Mouse (Mus musculus) midbrain, embryonic 16.5 days (tissue): ENCODE results near the gene Rcbtb2. TPM values are rescaled to one million over a fixed set of nuclear protein-coding genes. Genes with fewer than 3 reads are reported as not detected.

ENCODE experiments used
- ATAC-seq: fragments of 200-750 bp; cut with Nextera tagmentation; 2 replicates; pipeline ENCODE4 v1.8.0; 2017; ENCODE audit warnings: moderate TSS enrichment
- H3K27ac ChIP-seq: fragments of 300-500 bp; sonication (generic); 2 replicates; pipeline ENCODE4 v1.5.1; 2014; ENCODE audit warnings: mild to moderate bottlenecking, low read length, mixed read lengths
- H3K27me3 ChIP-seq: fragments of 300-500 bp; sonication (generic); 2 replicates; pipeline ENCODE4 v1.6.1; 2014; ENCODE audit warnings: low read depth, low read length, mixed read lengths; ENCODE audit not compliant: control insufficient read depth, insufficient read depth
- H3K36me3 ChIP-seq: fragments of 300-500 bp; sonication (generic); 2 replicates; pipeline ENCODE4 v1.6.1; 2014; ENCODE audit warnings: mild to moderate bottlenecking, low read length, moderate library complexity, mixed read lengths; ENCODE audit not compliant: control insufficient read depth, insufficient read depth
- H3K4me1 ChIP-seq: fragments of 300-500 bp; sonication (generic); 2 replicates; pipeline ENCODE4 v1.6.1; 2014; ENCODE audit warnings: mild to moderate bottlenecking, low read length, mixed read lengths; ENCODE audit not compliant: control insufficient read depth, insufficient read depth
- H3K4me2 ChIP-seq: fragments of 300-500 bp; sonication (generic); 2 replicates; pipeline ENCODE4 v1.6.1; 2014; ENCODE audit warnings: mild to moderate bottlenecking, low read length, mixed read lengths
- H3K4me3 ChIP-seq: fragments of 300-500 bp; sonication (generic); 2 replicates; pipeline ENCODE4 v1.5.1; 2014; ENCODE audit warnings: low read depth, mild to moderate bottlenecking, low read length, moderate library complexity, mixed read lengths
- H3K9ac ChIP-seq: fragments of 300-500 bp; sonication (generic); 2 replicates; pipeline ENCODE4 v1.6.1; 2014; ENCODE audit warnings: low read depth, low read length, mixed read lengths
- H3K9me3 ChIP-seq: fragments of 300-500 bp; sonication (generic); replicated peaks from 2 replicates; pipeline ENCODE4 v1.6.1; 2014; ENCODE audit warnings: mild to moderate bottlenecking, low read length, mixed read lengths; ENCODE audit not compliant: control insufficient read depth, poor library complexity, severe bottlenecking
- WGBS: fragments of 180-500 bp; shearing (Covaris S2); extraction: QIAGEN DNeasy Blood & Tissue Kit; methylation state at CpG from one replicate; pipeline ENCODE4 v1.1.7; 2014; 5-methylcytosine and 5-hydroxymethylcytosine counted together
- polyA plus RNA-seq: library from polyadenylated mRNA; unstranded; fragments of >200 nt; fragmentation: Nextera tagmentation; extraction: Ambion mirVana; gene quantifications from 2 replicates; pipeline ENCODE4 v1.2.1, GENCODE M21; 2015

Rcbtb2 gene
- polyA plus RNA-seq, 1 experiment from 2014 or later, result 53.0 TPM

GRCm38 (mm10) chr14:73231286-73231982 lies 108.6 kb downstream of the Rcbtb2 start:
- Histone ChIP-seq H3K27ac (no peak overlapping the region), H3K9me3 (no peaks in the 10 kb centered on the region), H3K4me1 (peaks cover 7% of the 10 kb centered on the region), H3K9ac (no peak overlapping the region), H3K36me3 (no peaks in the 10 kb centered on the region), H3K4me2 (no peak overlapping the region), H3K27me3 (no peaks in the 10 kb centered on the region), H3K4me3 (no peak overlapping the region)
- 26% methylated on average over 5 of the region's 5 CpGs for WGBS
- ATAC-seq, result no peak

DNA sequence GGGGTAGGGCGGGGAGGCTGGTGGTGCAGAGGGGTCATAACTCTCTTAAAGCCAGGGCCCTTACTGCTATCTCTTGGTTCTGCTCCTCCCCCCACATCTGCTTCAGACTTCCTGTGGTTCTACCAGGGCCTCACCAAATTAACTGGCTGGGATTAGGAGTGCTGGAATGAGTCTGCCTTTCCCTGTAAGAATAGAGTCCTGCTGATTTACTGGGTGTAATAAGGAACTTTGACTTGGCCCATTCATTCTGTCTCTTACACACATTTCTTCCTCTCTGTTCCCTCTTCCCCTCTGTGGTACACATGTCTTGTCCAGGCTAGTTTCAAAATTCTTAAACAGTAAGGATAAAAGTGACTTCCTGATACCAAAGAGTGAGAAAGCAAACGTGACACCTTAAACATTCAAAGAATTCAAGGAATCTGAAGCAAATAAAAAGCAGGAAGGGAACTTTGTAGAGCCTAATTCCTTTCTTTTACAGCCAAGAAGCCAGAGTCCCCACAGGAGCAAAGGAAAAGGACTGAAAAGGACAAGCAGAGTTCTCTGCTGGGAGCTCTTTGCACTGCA lies 111.7 kb downstream of the Rcbtb2 start:
- Histone ChIP-seq H3K4me2 (no peak overlapping the region), H3K27ac (peak overlapping the region; percentile 33; the same call in 1 of the 2 replicates), H3K9me3 (no peaks in the 10 kb centered on the region), H3K36me3 (no peaks in the 10 kb centered on the region), H3K4me3 (no peak overlapping the region), H3K4me1 (peaks cover 19% of the 10 kb centered on the region), H3K27me3 (no peaks in the 10 kb centered on the region), H3K9ac (no peak overlapping the region)
- no peak for ATAC-seq
- WGBS, result 17% methylated on average over 2 of the region's 2 CpGs

GRCm38 (mm10) chr14:73237848-73238321 lies 115.0 kb downstream of the Rcbtb2 start, which contains the start of gene Lpar6:
Gene Lpar6, plus strand, starts transcription at chr14:73237895.
- Histone ChIP-seq H3K27ac (peak within 1 kb of the TSS; percentile 79), H3K9me3 (no peaks in the 10 kb centered on the region), H3K9ac (peak within 1 kb of the TSS; percentile 55), H3K36me3 (no peaks in the 10 kb centered on the region), H3K4me1 (peaks cover 19% of the 10 kb centered on the region), H3K27me3 (no peaks in the 10 kb centered on the region), H3K4me2 (peak within 1 kb of the TSS; percentile 61), H3K4me3 (peak within 1 kb of the TSS; percentile 44)
- ATAC-seq, result peak; percentile 87
- WGBS, result 2% methylated on average over 19 of the region's 19 CpGs

GRCm38 (mm10) chr14:73238498-73239250 lies 115.8 kb downstream of the Rcbtb2 start:
- H3K27me3 ChIP-seq, result no peaks in the 10 kb centered on the region
- ATAC-seq, result peak; percentile 87
- no peaks in the 10 kb centered on the region for H3K36me3 ChIP-seq
- H3K4me1 ChIP-seq, result peaks cover 19% of the 10 kb centered on the region
- H3K9me3 ChIP-seq, result no peaks in the 10 kb centered on the region
- peak overlapping the region; percentile 55 for H3K9ac ChIP-seq
- peak overlapping the region; percentile 79 for H3K27ac ChIP-seq
- peak overlapping the region; percentile 44 for H3K4me3 ChIP-seq
- WGBS, result 1% methylated on average over 20 of the region's 20 CpGs
- peak overlapping the region; percentile 61 for H3K4me2 ChIP-seq

DNA sequence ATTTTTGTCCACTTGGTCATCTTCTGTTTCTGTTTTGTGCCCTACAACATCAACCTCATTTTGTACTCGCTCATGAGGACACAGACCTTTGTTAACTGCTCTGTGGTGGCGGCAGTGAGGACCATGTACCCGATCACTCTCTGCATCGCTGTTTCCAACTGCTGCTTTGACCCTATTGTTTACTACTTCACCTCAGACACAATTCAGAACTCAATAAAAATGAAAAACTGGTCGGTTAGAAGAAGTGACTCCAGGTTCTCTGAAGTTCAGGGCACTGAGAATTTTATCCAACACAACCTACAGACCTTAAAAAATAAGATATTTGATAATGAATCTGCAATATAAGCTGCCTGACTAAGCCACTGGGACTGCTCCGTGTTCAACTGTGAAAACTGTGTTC lies 116.5 kb downstream of the Rcbtb2 start:
- H3K9me3 ChIP-seq, result no peaks in the 10 kb centered on the region
- peak overlapping the region; percentile 44 for H3K4me3 ChIP-seq
- 3% methylated on average over 6 of the region's 6 CpGs for WGBS
- H3K27me3 ChIP-seq, result no peaks in the 10 kb centered on the region
- H3K36me3 ChIP-seq, result no peaks in the 10 kb centered on the region
- peaks cover 18% of the 10 kb centered on the region for H3K4me1 ChIP-seq
- H3K4me2 ChIP-seq, result peak overlapping the region; percentile 61
- H3K9ac ChIP-seq, result peak overlapping the region; percentile 55
- ATAC-seq, result no peak
- peak overlapping the region; percentile 79; the same call in 1 of the 2 replicates for H3K27ac ChIP-seq

GRCm38 (mm10) chr14:73239857-73240256 lies 117.0 kb downstream of the Rcbtb2 start:
- no peaks in the 10 kb centered on the region for H3K9me3 ChIP-seq
- no peak for ATAC-seq
- 53% methylated on average over 3 of the region's 3 CpGs for WGBS

DNA sequence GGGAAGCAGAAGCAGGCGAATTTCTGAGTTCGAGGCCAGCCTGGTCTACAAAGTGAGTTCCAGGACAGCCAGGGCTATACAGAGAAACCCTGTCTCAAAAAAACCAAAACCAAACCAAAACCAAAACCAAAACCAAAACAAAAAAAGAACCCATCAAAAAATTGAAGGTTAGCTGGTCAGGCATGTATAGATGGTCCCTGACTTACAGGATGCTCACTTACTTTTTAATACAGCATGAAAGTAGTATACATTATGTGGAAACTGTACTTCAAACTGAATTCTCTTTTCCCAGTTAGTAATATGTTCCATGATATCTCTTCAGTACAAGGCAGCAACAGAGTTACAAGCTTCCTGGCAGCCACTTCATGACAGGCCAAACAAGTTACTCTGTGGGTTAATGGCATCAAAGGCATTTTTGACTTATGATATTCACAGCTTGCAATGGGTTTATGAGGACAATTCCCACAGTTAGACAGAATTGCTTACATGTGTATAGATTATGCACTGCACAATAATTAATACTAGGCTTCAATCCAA lies 121.3 kb downstream of the Rcbtb2 start:
- no peak overlapping the region for H3K27ac ChIP-seq
- H3K27me3 ChIP-seq, result no peaks in the 10 kb centered on the region
- 97% methylated on average over 2 of the region's 2 CpGs for WGBS
- no peak overlapping the region for H3K9ac ChIP-seq
- no peak overlapping the region for H3K4me3 ChIP-seq
- no peak overlapping the region for H3K4me2 ChIP-seq
- no peak for ATAC-seq
- 0 out of 2 replicates have a peak, but pooled peaks cover 2% of the 10 kb centered on the region for H3K4me1 ChIP-seq
- no peaks in the 10 kb centered on the region for H3K9me3 ChIP-seq
- H3K36me3 ChIP-seq, result no peaks in the 10 kb centered on the region

More at GRCm38 (mm10) chr14:73239857-73240256, 117.0 kb downstream of the Rcbtb2 start:
- Histone ChIP-seq H3K9ac (no peak overlapping the region), H3K36me3 (no peaks in the 10 kb centered on the region), H3K4me3 (no peak overlapping the region), H3K4me1 (peaks cover 15% of the 10 kb centered on the region), H3K27me3 (no peaks in the 10 kb centered on the region), H3K4me2 (no peak overlapping the region), H3K27ac (no peak overlapping the region)

GRCm38 (mm10) chr14:73250056-73250455 lies 127.2 kb downstream of the Rcbtb2 start:
- Histone ChIP-seq H3K27ac (no peak overlapping the region), H3K4me3 (no peak overlapping the region), H3K4me2 (no peak overlapping the region), H3K9ac (no peak overlapping the region), H3K4me1 (no peaks in the 10 kb centered on the region), H3K9me3 (no peaks in the 10 kb centered on the region), H3K36me3 (no peaks in the 10 kb centered on the region; the same call in 1 of the 2 replicates), H3K27me3 (no peaks in the 10 kb centered on the region)
- no peak for ATAC-seq
- WGBS, result 92% methylated on average over 2 of the region's 2 CpGs
